Mouse (Mus musculus) hindbrain, embryonic 14.5 days (tissue): ENCODE measurements at regions not wholly inside any gene's neighbourhood (a gene's known extent, or its start where the extent isn't known, plus 50 kb on each side); places are given as distances from the start of the nearest gene placed in this dataset.

ENCODE experiments used
- ATAC-seq: fragments of 200-750 bp; cut with Nextera tagmentation; 2 replicates; pipeline ENCODE4 v1.8.0; 2017; ENCODE audit warnings: moderate number of reproducible peaks, mild to moderate bottlenecking, moderate TSS enrichment, moderate library complexity; ENCODE audit not compliant: low FRiP score
- DNase-seq: peaks from one replicate; pipeline ENCODE4 v3.0.0-alpha.2; 2015; ENCODE audit warnings: low spot score
- H3K27ac ChIP-seq: fragments of 300-500 bp; sonication (generic); 2 replicates; pipeline ENCODE4 v1.5.1; 2014; ENCODE audit warnings: mild to moderate bottlenecking, moderate library complexity
- H3K27me3 ChIP-seq: fragments of 300-500 bp; sonication (generic); 2 replicates; pipeline ENCODE4 v1.6.1; 2014; ENCODE audit warnings: mild to moderate bottlenecking, low read length, mixed read lengths; ENCODE audit not compliant: control insufficient read depth, insufficient read depth
- H3K36me3 ChIP-seq: fragments of 300-500 bp; sonication (generic); replicated peaks from 2 replicates; pipeline ENCODE4 v1.6.1; 2014; ENCODE audit not compliant: control insufficient read depth, insufficient read depth
- H3K4me1 ChIP-seq: fragments of 300-500 bp; sonication (generic); replicated peaks from 2 replicates; pipeline ENCODE4 v1.6.1; 2014; ENCODE audit warnings: antibody characterized with exemption, low read length, mixed read lengths; ENCODE audit not compliant: control insufficient read depth, insufficient read depth
- H3K4me2 ChIP-seq: fragments of 300-500 bp; sonication (generic); replicated peaks from 2 replicates; pipeline ENCODE4 v1.6.1; 2014; ENCODE audit warnings: mild to moderate bottlenecking, moderate library complexity
- H3K4me3 ChIP-seq: fragments of 300-500 bp; sonication (generic); replicated peaks from 2 replicates; pipeline ENCODE4 v1.5.1; 2014; ENCODE audit warnings: mild to moderate bottlenecking, low read length
- H3K9ac ChIP-seq: fragments of 300-500 bp; sonication (generic); 2 replicates; pipeline ENCODE4 v1.6.1; 2014
- H3K9me3 ChIP-seq: fragments of 300-500 bp; sonication (generic); 2 replicates; pipeline ENCODE4 v1.6.1; 2016; ENCODE audit warnings: low read length; ENCODE audit not compliant: control insufficient read depth
- whole genome bisulfite sequencing: fragments of 180-500 bp; shearing (Covaris S2); extraction: QIAGEN DNeasy Blood & Tissue Kit; methylation state at CpG from one replicate; pipeline ENCODE4 v1.1.7; 2014; 5-methylcytosine and 5-hydroxymethylcytosine counted together

DNA sequence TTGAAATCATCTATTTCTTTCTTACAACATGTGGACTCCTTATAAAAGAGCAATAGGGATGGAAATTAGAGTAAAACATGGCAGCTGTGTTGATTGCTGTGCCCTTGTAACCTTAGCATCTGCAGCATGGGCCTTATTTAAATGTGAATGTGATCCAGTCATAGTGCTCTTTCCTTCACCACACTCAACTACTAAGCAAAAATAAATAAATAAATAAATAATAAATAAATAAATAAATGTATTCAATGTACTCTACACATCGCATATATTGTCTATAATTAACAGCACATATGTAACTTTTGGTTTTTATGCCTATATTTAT, 238.3 kb upstream of the Tecrl start:
- H3K36me3 ChIP-seq, result no peaks in the 10 kb centered on the region
- no peaks in the 10 kb centered on the region for H3K27me3 ChIP-seq
- ATAC-seq, result no peak
- no peak overlapping the region for H3K27ac ChIP-seq
- H3K9me3 ChIP-seq, result no peaks in the 10 kb centered on the region
- H3K4me1 ChIP-seq, result no peaks in the 10 kb centered on the region
- H3K4me2 ChIP-seq, result no peak overlapping the region
- no peak for DNase-seq
- H3K4me3 ChIP-seq, result no peak overlapping the region
- H3K9ac ChIP-seq, result no peak overlapping the region
- 83% methylated on average over 1 of the region's 1 CpGs for WGBS

GRCm38 (mm10) chr5:83592587-83593288, 237.7 kb upstream of the Tecrl start:
- no peak overlapping the region for H3K27ac ChIP-seq
- WGBS, result 82% methylated on average over 3 of the region's 3 CpGs
- no peak overlapping the region for H3K4me2 ChIP-seq
- no peak overlapping the region for H3K4me3 ChIP-seq
- H3K4me1 ChIP-seq, result no peaks in the 10 kb centered on the region
- H3K27me3 ChIP-seq, result no peaks in the 10 kb centered on the region
- ATAC-seq, result no peak
- no peak overlapping the region for H3K9ac ChIP-seq
- DNase-seq, result no peak
- no peaks in the 10 kb centered on the region for H3K9me3 ChIP-seq
- H3K36me3 ChIP-seq, result no peaks in the 10 kb centered on the region
